Mouse (Mus musculus): Measurements from ENCODE around the gene Tmem238.

The Tmem238 gene

GRCm38 (mm10) chr7:4792278-4793212 lies 3.1 kb upstream of the Tmem238 start, which contains the start of gene Rpl28:
TSS of gene Rpl28 (plus strand) at chr7:4792874.
- DNase-seq = peak; percentile 95

- peak; percentile 50 for DNase-seq
Measured at GRCm38 (mm10) chr7:4788499-4789435, 689 bp downstream of the Tmem238 start.

- no peak for DNase-seq
Measured at GRCm38 (mm10) chr7:4783667-4784268, 5.7 kb downstream of the Tmem238 start.

GRCm38 (mm10) chr7:4782759-4783158 lies 6.7 kb downstream of the Tmem238 start, which contains the start of the genes Il11 and Tmem190:
TSS of gene Il11 (minus strand) at chr7:4782859.
TSS of gene Tmem190 (plus strand) at chr7:4782937.
- no peak for DNase-seq

GRCm38 (mm10) chr7:4782130-4782529 lies 7.3 kb downstream of the Tmem238 start:
- no peak for DNase-seq

GRCm38 (mm10) chr7:4779921-4780320 lies 9.5 kb downstream of the Tmem238 start:
- no peak for DNase-seq

GRCm38 (mm10) chr7:4777851-4778637 lies 11.4 kb downstream of the Tmem238 start:
- DNase-seq = no peak

GRCm38 (mm10) chr7:4776861-4777830 lies 12.3 kb downstream of the Tmem238 start:
- peak; percentile 59 for DNase-seq

- no peak for DNase-seq
Measured at GRCm38 (mm10) chr7:4776131-4776530, 13.3 kb downstream of the Tmem238 start.

- DNase-seq = no peak
Measured at GRCm38 (mm10) chr7:4771202-4771601, 18.3 kb downstream of the Tmem238 start, which contains the start of gene Fam71e2. TSS of gene Fam71e2 (minus strand) at chr7:4771302.

- no peak for DNase-seq
Measured at GRCm38 (mm10) chr7:4764946-4765710, 24.3 kb downstream of the Tmem238 start.

GRCm38 (mm10) chr7:4759670-4760069 lies 29.8 kb downstream of the Tmem238 start:
- no peak for DNase-seq

- DNase-seq = peak; percentile 94
Measured at GRCm38 (mm10) chr7:4752821-4753570, 36.5 kb downstream of the Tmem238 start, which contains the start of gene Cox6b2. TSS of gene Cox6b2 (minus strand) at chr7:4753094.

GRCm38 (mm10) chr7:4751971-4752820 lies 37.3 kb downstream of the Tmem238 start:
- DNase-seq = peak; percentile 54

GRCm38 (mm10) chr7:4749169-4749568 lies 40.3 kb downstream of the Tmem238 start:
- DNase-seq = no peak

- no peak for DNase-seq
Measured at GRCm38 (mm10) chr7:4748321-4748720, 41.1 kb downstream of the Tmem238 start.

- no peak for DNase-seq
Measured at GRCm38 (mm10) chr7:4747156-4747899, 42.1 kb downstream of the Tmem238 start.
